Mouse (Mus musculus) heart, embryonic 13.5 days (tissue): ENCODE results near the gene Polg2. TPM values are rescaled to one million over a fixed set of nuclear protein-coding genes. Genes with fewer than 3 reads are reported as not detected.
"Not testable (repeated sequence)": the region's sequence is repeated elsewhere in the genome, so short reads cannot be mapped to it uniquely, and the experiment has no call there.

Experiments
- ATAC-seq: fragments of 200-750 bp; cut with Nextera tagmentation; 2 replicates; pipeline ENCODE4 v1.8.0; 2017; ENCODE audit warnings: moderate TSS enrichment; ENCODE audit not compliant: insufficient number of reproducible peaks, low FRiP score, low TSS enrichment; ENCODE audit errors: extremely low read depth
- H3K27ac ChIP-seq: fragments of 300-500 bp; sonication (generic); replicated peaks from 2 replicates; pipeline ENCODE4 v1.5.1; 2015; ENCODE audit warnings: moderate library complexity, mild to moderate bottlenecking, inconsistent platforms
- H3K27me3 ChIP-seq: fragments of 300-500 bp; sonication (generic); replicated peaks from 2 replicates; pipeline ENCODE4 v1.6.1; 2015; ENCODE audit warnings: mild to moderate bottlenecking, inconsistent platforms
- H3K36me3 ChIP-seq: fragments of 300-500 bp; sonication (generic); 2 replicates; pipeline ENCODE4 v1.6.1; 2015; ENCODE audit warnings: mild to moderate bottlenecking, inconsistent platforms
- H3K4me1 ChIP-seq: fragments of 300-500 bp; sonication (generic); 2 replicates; pipeline ENCODE4 v1.6.1; 2015; ENCODE audit warnings: inconsistent platforms
- H3K4me2 ChIP-seq: fragments of 300-500 bp; sonication (generic); 2 replicates; pipeline ENCODE4 v1.6.1; 2015; ENCODE audit warnings: inconsistent platforms, mild to moderate bottlenecking, moderate library complexity
- H3K4me3 ChIP-seq: fragments of 300-500 bp; sonication (generic); 2 replicates; pipeline ENCODE4 v1.5.1; 2015; ENCODE audit warnings: moderate library complexity, mild to moderate bottlenecking, inconsistent platforms
- H3K9ac ChIP-seq: fragments of 300-500 bp; sonication (generic); 2 replicates; pipeline ENCODE4 v1.6.1; 2015; ENCODE audit warnings: inconsistent platforms, mild to moderate bottlenecking, moderate library complexity
- H3K9me3 ChIP-seq: fragments of 300-500 bp; sonication (generic); 2 replicates; pipeline ENCODE4 v1.6.1; 2016; ENCODE audit warnings: inconsistent platforms
- WGBS: fragments of 180-500 bp; shearing (Covaris S2); methylation state at CpG from one replicate; pipeline ENCODE4 v1.1.7; 2015; ENCODE audit warnings: mixed read lengths; 5-methylcytosine and 5-hydroxymethylcytosine counted together
- polyA plus RNA-seq: library from polyadenylated mRNA; unstranded; fragments of >200 nt; fragmentation: Nextera tagmentation; extraction: Ambion mirVana; gene quantifications from 2 replicates; pipeline ENCODE4 v1.2.1, GENCODE M21; 2015

Polg2 gene
- polyA plus RNA-seq, 1 experiment from 2014 or later: 6.1 TPM

- WGBS: 82% methylated on average over 3 of the region's 3 CpGs
- no peak overlapping the region for H3K27ac ChIP-seq
- no peaks in the 10 kb centered on the region for H3K27me3 ChIP-seq
- H3K9me3 ChIP-seq: no peaks in the 10 kb centered on the region
- H3K36me3 ChIP-seq: no peaks in the 10 kb centered on the region
- H3K4me2 ChIP-seq: no peak overlapping the region
- ATAC-seq: no peak
- peaks cover 36% of the 10 kb centered on the region for H3K4me1 ChIP-seq
- H3K9ac ChIP-seq: no peak overlapping the region
- no peak overlapping the region for H3K4me3 ChIP-seq
Observed at GRCm38 (mm10) chr11:106759028-106759427, 20.3 kb downstream of the Polg2 start.

- no peak for ATAC-seq
- Histone ChIP-seq H3K27ac (no peak overlapping the region), H3K36me3 (no peaks in the 10 kb centered on the region), H3K4me2 (no peak overlapping the region), H3K9me3 (no peaks in the 10 kb centered on the region), H3K4me1 (0 out of 2 replicates have a peak, but pooled peaks cover 5% of the 10 kb centered on the region), H3K4me3 (no peak overlapping the region), H3K27me3 (no peaks in the 10 kb centered on the region), H3K9ac (no peak overlapping the region)
- WGBS: 35% methylated on average over 5 of the region's 5 CpGs
Observed at GRCm38 (mm10) chr11:106755583-106755982, 23.8 kb downstream of the Polg2 start.

GRCm38 (mm10) chr11:106753314-106753713 lies 26.0 kb downstream of the Polg2 start:
- Histone ChIP-seq H3K27me3 (no peaks in the 10 kb centered on the region), H3K4me1 (0 out of 2 replicates have a peak, but pooled peaks cover 5% of the 10 kb centered on the region), H3K36me3 (no peaks in the 10 kb centered on the region), H3K9me3 (no peaks in the 10 kb centered on the region), H3K4me3 (no peak overlapping the region), H3K9ac (no peak overlapping the region), H3K4me2 (no peak overlapping the region), H3K27ac (no peak overlapping the region)
- WGBS: 65% methylated on average over 6 of the region's 6 CpGs
- ATAC-seq: no peak

GRCm38 (mm10) chr11:106752103-106752502 lies 27.2 kb downstream of the Polg2 start:
- Histone ChIP-seq H3K36me3 (no peaks in the 10 kb centered on the region), H3K4me2 (no peak overlapping the region), H3K27me3 (no peaks in the 10 kb centered on the region), H3K27ac (no peak overlapping the region), H3K4me1 (no peaks in the 10 kb centered on the region), H3K9me3 (0 out of 2 replicates have a peak, but pooled peaks cover 4% of the 10 kb centered on the region), H3K9ac (peak overlapping the region; percentile 21; the same call in 1 of the 2 replicates), H3K4me3 (no peak overlapping the region)
- WGBS: 64% methylated on average over 7 of the region's 7 CpGs
- no peak for ATAC-seq

- H3K9me3 ChIP-seq: peaks cover 4% of the 10 kb centered on the region; the same call in 1 of the 2 replicates
- no peak within 1 kb of the TSS for H3K4me3 ChIP-seq
- peak within 1 kb of the TSS; percentile 21; the same call in 1 of the 2 replicates for H3K9ac ChIP-seq
- H3K27me3 ChIP-seq: no peaks in the 10 kb centered on the region
- no peak within 1 kb of the TSS for H3K4me2 ChIP-seq
- no peak for ATAC-seq
- H3K36me3 ChIP-seq: no peaks in the 10 kb centered on the region
- no peaks in the 10 kb centered on the region for H3K4me1 ChIP-seq
- H3K27ac ChIP-seq: no peak within 1 kb of the TSS
- 74% methylated on average over 17 of the region's 17 CpGs for WGBS
Observed at GRCm38 (mm10) chr11:106751039-106752018, 28.0 kb downstream of the Polg2 start, which contains the start of gene Milr1. Gene Milr1 (plus strand): TSS chr11:106751226.

- no peak within 1 kb of the TSS for H3K27ac ChIP-seq
Observed at GRCm38 (mm10) chr11:106750121-106750751, 29.1 kb downstream of the Polg2 start, which contains the start of gene Pecam1. Gene Pecam1 (minus strand): TSS chr11:106750628.

GRCm38 (mm10) chr11:106749557-106750120 lies 29.7 kb downstream of the Polg2 start:
- 87% methylated on average over 7 of the region's 7 CpGs for WGBS
- H3K27me3 ChIP-seq, H3K9ac ChIP-seq, H3K4me3 ChIP-seq, H3K4me2 ChIP-seq, ATAC-seq, H3K9me3 ChIP-seq, H3K27ac ChIP-seq, H3K36me3 ChIP-seq, H3K4me1 ChIP-seq: not testable (repeated sequence)

More at GRCm38 (mm10) chr11:106750121-106750751, 29.1 kb downstream of the Polg2 start, which contains the start of gene Pecam1:
- Histone ChIP-seq H3K4me2 (no peak within 1 kb of the TSS), H3K36me3 (no peaks in the 10 kb centered on the region), H3K4me1 (no peaks in the 10 kb centered on the region), H3K27me3 (no peaks in the 10 kb centered on the region), H3K4me3 (no peak within 1 kb of the TSS), H3K9me3 (peaks cover 8% of the 10 kb centered on the region; the same call in 1 of the 2 replicates), H3K9ac (no peak within 1 kb of the TSS)
- WGBS: 74% methylated on average over 13 of the region's 13 CpGs
- ATAC-seq: no peak

- H3K9me3 ChIP-seq: peaks cover 8% of the 10 kb centered on the region; the same call in 1 of the 2 replicates
- no peak overlapping the region for H3K27ac ChIP-seq
- H3K9ac ChIP-seq: no peak overlapping the region
- H3K36me3 ChIP-seq: no peaks in the 10 kb centered on the region
- WGBS: 85% methylated on average over 5 of the region's 5 CpGs
- H3K4me3 ChIP-seq: no peak overlapping the region
- no peak overlapping the region for H3K4me2 ChIP-seq
- H3K4me1 ChIP-seq: no peaks in the 10 kb centered on the region
- ATAC-seq: no peak
- no peaks in the 10 kb centered on the region for H3K27me3 ChIP-seq
Observed at GRCm38 (mm10) chr11:106744949-106745348, 34.4 kb downstream of the Polg2 start.

GRCm38 (mm10) chr11:106742388-106742841 lies 36.9 kb downstream of the Polg2 start:
- Histone ChIP-seq H3K4me2 (no peak overlapping the region), H3K27ac (no peak overlapping the region), H3K9ac (no peak overlapping the region), H3K36me3 (no peaks in the 10 kb centered on the region), H3K4me1 (peaks cover 3% of the 10 kb centered on the region), H3K9me3 (peaks cover 4% of the 10 kb centered on the region; the same call in 1 of the 2 replicates), H3K27me3 (no peaks in the 10 kb centered on the region), H3K4me3 (no peak overlapping the region)
- 34% methylated on average over 6 of the region's 6 CpGs for WGBS
- no peak for ATAC-seq

- 81% methylated on average over 3 of the region's 3 CpGs for WGBS
- ATAC-seq: no peak
- Histone ChIP-seq H3K36me3 (no peaks in the 10 kb centered on the region), H3K27me3 (no peaks in the 10 kb centered on the region), H3K4me2 (no peak overlapping the region), H3K27ac (no peak overlapping the region), H3K9me3 (peaks cover 4% of the 10 kb centered on the region; the same call in 1 of the 2 replicates), H3K4me3 (no peak overlapping the region), H3K4me1 (peaks cover 9% of the 10 kb centered on the region), H3K9ac (no peak overlapping the region)
Observed at GRCm38 (mm10) chr11:106741826-106742225, 37.5 kb downstream of the Polg2 start.

- Histone ChIP-seq H3K4me2 (no peak overlapping the region), H3K27me3 (no peaks in the 10 kb centered on the region), H3K9me3 (peaks cover 2% of the 10 kb centered on the region; the same call in 1 of the 2 replicates), H3K4me1 (peaks cover 14% of the 10 kb centered on the region), H3K9ac (no peak overlapping the region), H3K36me3 (no peaks in the 10 kb centered on the region), H3K4me3 (no peak overlapping the region), H3K27ac (no peak overlapping the region)
- no peak for ATAC-seq
- WGBS: 75% methylated on average over 6 of the region's 6 CpGs
Observed at GRCm38 (mm10) chr11:106741232-106741631, 38.1 kb downstream of the Polg2 start.
